Mouse (Mus musculus) cerebellum, adult 9-11 months (tissue): Measurements from ENCODE around the gene Majin.
A peak's percentile ranks its signal among the peaks of the same experiment; 100 is the strongest.

ENCODE experiments used
- DNase-seq: peaks from one replicate; pipeline ENCODE4 v3.0.0; 2022

The Majin gene

GRCm38 (mm10) chr19:6230411-6230810 lies 46.2 kb downstream of the Majin start:
- peak; percentile 68 for DNase-seq

- DNase-seq, result peak; percentile 39
These were observed 46.8 kb downstream of the Majin start for GRCm38 (mm10) chr19:6231036-6231435.

- no peak for DNase-seq
These were observed 49.5 kb downstream of the Majin start for GRCm38 (mm10) chr19:6233647-6234046.

- DNase-seq, result peak; percentile 81
These were observed 50.3 kb downstream of the Majin start for GRCm38 (mm10) chr19:6234337-6235083.

GRCm38 (mm10) chr19:6235084-6236052 lies 51.2 kb downstream of the Majin start, which contains the start of gene Ppp2r5b:
TSS of gene Ppp2r5b (minus strand) at chr19:6235872.
- DNase-seq, result peak; percentile 96

- peak; percentile 97 for DNase-seq
These were observed 51.9 kb downstream of the Majin start for GRCm38 (mm10) chr19:6236053-6236441.

- DNase-seq, result peak; percentile 78
These were observed 52.7 kb downstream of the Majin start for GRCm38 (mm10) chr19:6236842-6237241.

- no peak for DNase-seq
These were observed 54.6 kb downstream of the Majin start for GRCm38 (mm10) chr19:6238740-6239139.

GRCm38 (mm10) chr19:6240136-6240535 lies 55.9 kb downstream of the Majin start:
- peak; percentile 37 for DNase-seq

GRCm38 (mm10) chr19:6240725-6241124 lies 56.5 kb downstream of the Majin start:
- peak; percentile 49 for DNase-seq

- DNase-seq, result peak; percentile 100
These were observed 57.3 kb downstream of the Majin start, which contains the start of gene Atg2a for GRCm38 (mm10) chr19:6241274-6242107. TSS of gene Atg2a (plus strand) at chr19:6241668.

- DNase-seq, result peak; percentile 82
These were observed 58.1 kb downstream of the Majin start for GRCm38 (mm10) chr19:6242281-6242680.

GRCm38 (mm10) chr19:6243226-6243625 lies 59.0 kb downstream of the Majin start:
- DNase-seq, result no peak

GRCm38 (mm10) chr19:6245806-6246205 lies 61.6 kb downstream of the Majin start:
- DNase-seq, result no peak

- DNase-seq, result no peak
These were observed 63.5 kb downstream of the Majin start for GRCm38 (mm10) chr19:6247526-6248300.

- no peak for DNase-seq
These were observed 68.8 kb downstream of the Majin start for GRCm38 (mm10) chr19:6253021-6253420.

- DNase-seq, result peak; percentile 61
These were observed 76.2 kb downstream of the Majin start for GRCm38 (mm10) chr19:6260428-6260827.

GRCm38 (mm10) chr19:6260946-6261345 lies 76.8 kb downstream of the Majin start:
- no peak for DNase-seq

- DNase-seq, result peak; percentile 65
These were observed 77.2 kb downstream of the Majin start for GRCm38 (mm10) chr19:6261379-6261778.

- DNase-seq, result peak; percentile 88
These were observed 78.0 kb downstream of the Majin start for GRCm38 (mm10) chr19:6262222-6262621.

- peak; percentile 66 for DNase-seq
These were observed 78.7 kb downstream of the Majin start for GRCm38 (mm10) chr19:6262839-6263433.
